Mouse (Mus musculus) splenic B cell, adult 2 months (primary cell): Measurements from ENCODE around the gene Pmm2.
A peak's percentile ranks its signal among the peaks of the same experiment; 100 is the strongest.

Experiments
- DNase-seq: peaks from one replicate; pipeline ENCODE4 v3.0.0-alpha.2; 2011; ENCODE audit warnings: low read depth, low spot score
- H3K27me3 ChIP-seq: 2 replicates; pipeline ENCODE4 v1.6.1; 2012; ENCODE audit warnings: mild to moderate bottlenecking, low read length, moderate library complexity, mixed read lengths; ENCODE audit not compliant: control insufficient read depth, poor library complexity, insufficient read depth, severe bottlenecking
- H3K36me3 ChIP-seq: 2 replicates; pipeline ENCODE4 v1.6.1; 2012; ENCODE audit warnings: mild to moderate bottlenecking, low read length, moderate library complexity, mixed read lengths; ENCODE audit not compliant: control insufficient read depth, poor library complexity, insufficient read depth, severe bottlenecking

Gene Pmm2

DNA sequence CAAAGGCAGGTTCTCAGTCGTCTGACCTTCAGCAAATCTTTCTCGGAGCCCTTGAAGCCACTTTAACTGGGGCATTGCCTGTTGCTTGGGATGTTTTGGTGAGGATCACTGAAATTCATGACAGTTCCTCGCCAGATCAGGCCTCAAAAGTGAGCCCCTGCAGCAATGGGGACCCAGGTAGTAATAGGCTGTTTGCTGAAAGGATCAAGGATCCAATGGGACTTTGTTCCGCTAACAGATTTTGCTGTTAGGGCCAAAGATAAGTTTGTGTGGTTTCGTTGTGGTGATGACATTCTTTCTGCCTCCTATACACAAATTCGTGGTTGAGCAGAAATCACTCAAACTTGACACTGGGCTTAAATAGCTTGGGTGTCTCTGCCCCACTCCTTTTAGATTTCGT, 657 bp downstream of the Pmm2 start:
- Histone ChIP-seq H3K27me3 (no peaks in the 10 kb centered on the region), H3K36me3 (no peaks in the 10 kb centered on the region)
- peak; percentile 4 for DNase-seq

DNA sequence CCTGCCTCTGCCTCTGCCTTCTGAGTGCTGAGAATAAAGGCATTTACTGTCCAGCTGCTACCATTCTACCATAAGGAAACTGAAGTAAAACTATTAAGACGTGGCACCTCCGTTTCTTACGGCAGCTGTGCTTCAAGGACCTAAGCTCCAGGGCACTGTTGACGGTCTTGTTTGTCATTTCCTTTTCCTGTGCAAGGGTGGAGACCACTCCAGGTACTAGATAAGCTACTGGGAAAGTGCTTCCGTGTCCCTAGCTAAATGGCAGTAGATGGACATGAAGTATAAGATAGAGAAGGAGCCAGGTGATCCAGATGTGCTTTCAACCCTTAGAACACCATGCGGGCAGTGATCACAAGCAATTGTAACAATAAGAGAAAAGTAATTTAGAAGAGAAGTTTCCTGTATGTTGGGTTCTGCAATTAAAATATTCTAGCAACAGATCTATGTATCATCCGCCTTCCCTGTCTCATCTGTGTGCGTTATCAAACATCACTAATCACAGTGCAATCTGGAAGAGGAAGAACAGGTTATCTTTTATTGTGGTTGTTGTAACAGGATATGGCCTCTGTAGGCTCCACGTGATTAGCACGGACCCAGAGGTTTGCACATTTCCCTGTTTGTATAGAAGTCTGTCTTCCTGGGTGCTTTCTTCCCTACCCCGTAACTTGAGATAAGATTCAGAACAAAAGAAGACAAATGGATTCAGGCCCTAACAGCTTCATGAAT, 2.2 kb downstream of the Pmm2 start:
- H3K27me3 ChIP-seq = no peaks in the 10 kb centered on the region
- H3K36me3 ChIP-seq = no peaks in the 10 kb centered on the region; the same call in 1 of the 2 replicates
- DNase-seq = no peak

DNA sequence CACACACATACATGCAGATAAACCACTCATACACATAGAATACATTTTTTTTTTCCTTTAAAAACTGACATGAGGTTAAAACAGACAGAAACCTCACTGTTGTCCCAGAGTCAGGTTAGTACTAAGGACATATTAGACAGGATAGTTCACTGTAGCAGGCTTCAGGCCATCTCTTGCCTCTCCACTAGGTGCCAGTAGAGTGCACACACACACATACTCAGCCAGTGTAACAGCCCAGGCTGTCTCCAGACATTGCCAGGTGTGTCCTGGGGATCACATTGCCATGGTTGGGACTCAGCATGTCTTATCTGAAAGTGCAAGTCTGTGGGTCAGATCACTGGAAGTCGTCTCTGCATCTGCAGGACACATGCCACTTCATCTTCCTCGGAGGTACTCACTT, 6.4 kb downstream of the Pmm2 start:
- DNase-seq = peak; percentile 72
- H3K36me3 ChIP-seq = peaks cover 7% of the 10 kb centered on the region

DNA sequence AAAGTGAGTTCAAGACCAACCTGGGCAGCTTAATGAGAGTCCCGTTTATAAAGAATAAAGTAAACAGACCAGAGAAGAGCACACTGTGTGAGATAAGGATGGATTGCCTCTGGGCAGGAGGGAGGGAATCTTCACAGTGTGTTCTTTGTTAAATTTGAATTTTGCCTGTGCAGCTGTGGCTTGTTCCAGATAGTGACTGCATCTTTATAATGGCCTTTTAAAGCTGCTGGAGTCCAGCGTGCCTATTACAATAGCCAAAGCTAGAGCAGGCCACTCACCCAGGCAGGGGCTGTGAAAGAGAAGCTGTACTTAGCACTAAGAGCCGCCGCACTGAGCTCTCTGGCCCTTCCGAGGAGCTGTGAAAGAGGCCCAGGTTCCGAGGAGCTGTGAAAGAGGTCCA, 8.1 kb downstream of the Pmm2 start:
- Histone ChIP-seq H3K27me3 (no peaks in the 10 kb centered on the region), H3K36me3 (peaks cover 12% of the 10 kb centered on the region)
- DNase-seq = no peak

More for the DNA sequence above, 6.4 kb downstream of the Pmm2 start:
- no peaks in the 10 kb centered on the region for H3K27me3 ChIP-seq

DNA sequence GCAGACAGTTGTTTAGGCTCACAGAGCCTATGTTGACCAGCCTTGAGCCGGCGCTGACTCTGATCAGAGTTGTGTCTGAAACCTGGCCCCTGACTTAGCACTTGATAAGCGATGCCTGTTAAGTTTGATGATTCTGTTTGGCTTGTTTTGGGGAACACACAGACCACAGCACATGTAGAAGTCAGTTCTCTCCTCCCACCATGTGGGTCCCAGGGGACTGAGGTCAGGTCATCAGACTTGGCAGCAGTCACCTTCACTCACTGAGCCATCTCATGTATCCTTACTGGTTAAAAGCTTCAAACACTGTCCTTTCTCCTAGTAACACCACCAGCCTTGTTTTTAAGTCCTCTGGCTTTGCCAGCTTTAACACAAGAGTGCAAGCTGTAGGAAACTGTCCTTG, 12.5 kb downstream of the Pmm2 start:
- no peaks in the 10 kb centered on the region for H3K27me3 ChIP-seq
- H3K36me3 ChIP-seq = peaks cover 12% of the 10 kb centered on the region
- peak; percentile 46 for DNase-seq

DNA sequence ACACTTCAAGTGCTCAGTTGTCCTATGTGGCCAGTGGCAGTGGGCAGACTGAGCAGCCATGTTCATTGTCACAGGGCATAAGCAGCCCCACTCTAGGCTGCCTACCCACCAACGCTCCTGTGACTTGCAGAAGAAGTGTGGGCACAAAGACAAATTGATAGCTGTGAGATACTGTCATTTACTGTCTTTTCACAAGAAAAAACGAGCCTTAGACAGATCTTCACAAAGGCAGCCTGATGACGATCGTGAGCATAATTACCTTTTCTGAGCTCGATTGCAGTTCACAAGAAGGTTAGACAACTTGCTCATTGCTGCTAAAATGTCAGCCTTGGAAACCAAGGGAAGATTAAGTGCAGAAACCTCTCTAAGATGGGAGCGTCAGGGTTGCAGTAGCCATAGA, 17.6 kb downstream of the Pmm2 start:
- H3K36me3 ChIP-seq = peaks cover 10% of the 10 kb centered on the region
- no peaks in the 10 kb centered on the region for H3K27me3 ChIP-seq
- DNase-seq = no peak

DNA sequence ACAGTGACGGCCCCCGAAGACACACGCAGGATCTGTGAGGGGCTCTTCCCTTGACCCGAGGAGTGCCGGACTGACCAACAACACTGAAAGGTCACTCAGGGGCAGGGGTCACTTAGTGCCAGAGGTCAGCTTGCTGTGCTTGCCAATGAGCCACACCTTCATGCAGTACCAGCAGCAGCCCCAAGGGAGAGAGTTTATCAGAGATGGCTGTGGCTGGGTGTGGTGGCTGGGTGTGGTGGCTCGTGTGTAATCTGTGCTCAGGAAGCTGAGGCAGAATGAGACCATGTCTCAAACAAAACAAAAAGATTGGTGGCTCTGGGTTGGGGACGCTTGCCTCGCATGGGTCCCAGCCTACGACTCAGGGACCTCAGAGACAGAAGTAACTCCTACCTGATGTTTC, 18.1 kb downstream of the Pmm2 start:
- DNase-seq = no peak
- Histone ChIP-seq H3K27me3 (no peaks in the 10 kb centered on the region), H3K36me3 (peaks cover 8% of the 10 kb centered on the region)

DNA sequence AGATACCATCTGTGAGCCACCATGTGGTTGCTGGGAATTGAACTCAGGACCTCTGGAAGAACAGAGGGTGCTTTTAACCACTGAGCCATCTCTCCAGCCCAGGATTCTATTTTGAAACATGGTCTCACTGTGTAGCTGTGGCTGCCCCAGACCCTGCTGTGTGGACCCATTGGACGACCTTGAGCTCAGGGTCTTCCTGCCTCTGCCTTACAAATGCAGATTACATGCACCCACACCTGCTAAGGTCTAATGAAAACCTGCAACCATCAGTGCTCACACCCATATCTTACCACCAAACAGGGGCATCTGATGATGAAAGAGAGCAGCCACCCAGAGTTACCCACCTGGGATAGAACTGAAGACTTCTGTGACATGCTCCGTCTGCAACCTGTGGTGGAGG, 18.8 kb downstream of the Pmm2 start:
- Histone ChIP-seq H3K36me3 (peaks cover 7% of the 10 kb centered on the region), H3K27me3 (no peaks in the 10 kb centered on the region)
- no peak for DNase-seq

DNA sequence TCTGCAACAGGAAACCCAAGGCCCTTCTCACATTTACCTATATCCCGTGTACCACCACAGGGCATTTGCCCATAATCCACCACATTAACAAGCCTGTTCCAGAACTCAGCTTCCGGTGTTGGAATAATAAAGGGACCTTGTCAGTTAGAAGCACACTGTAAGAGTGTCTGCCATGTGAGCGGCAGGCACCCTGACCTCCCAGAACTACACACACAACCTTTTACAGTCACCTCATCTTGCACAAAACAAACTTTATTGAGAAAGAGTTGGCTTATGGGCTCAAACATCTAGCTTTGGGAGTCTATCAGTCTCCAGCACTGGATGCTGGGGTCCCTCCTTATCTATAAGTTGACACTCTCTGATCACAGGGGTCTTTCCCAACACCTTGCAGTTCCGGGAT, 20.9 kb downstream of the Pmm2 start:
- Histone ChIP-seq H3K27me3 (no peaks in the 10 kb centered on the region), H3K36me3 (peaks cover 7% of the 10 kb centered on the region)
- no peak for DNase-seq

DNA sequence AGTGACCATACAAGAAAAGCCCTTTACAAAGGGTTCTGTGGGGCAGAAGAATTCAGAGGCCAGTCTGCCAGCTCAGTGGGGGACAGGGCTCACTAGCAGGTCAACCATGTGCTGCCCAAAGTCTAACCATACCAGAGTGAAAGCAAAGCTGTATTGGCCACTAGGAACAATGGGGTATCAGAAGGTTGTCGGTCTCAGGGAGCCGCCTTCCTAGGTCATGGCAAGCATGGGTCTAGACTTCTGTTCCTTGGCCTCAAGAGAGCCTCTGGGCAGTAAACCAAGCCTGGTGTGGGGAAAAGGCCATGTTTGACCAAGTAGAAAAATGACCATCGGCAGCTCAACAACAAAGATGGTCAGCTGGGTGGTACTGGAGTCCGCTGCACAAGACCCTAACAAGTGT, 21.3 kb downstream of the Pmm2 start:
- Histone ChIP-seq H3K27me3 (no peaks in the 10 kb centered on the region), H3K36me3 (peaks cover 7% of the 10 kb centered on the region)
- no peak for DNase-seq

DNA sequence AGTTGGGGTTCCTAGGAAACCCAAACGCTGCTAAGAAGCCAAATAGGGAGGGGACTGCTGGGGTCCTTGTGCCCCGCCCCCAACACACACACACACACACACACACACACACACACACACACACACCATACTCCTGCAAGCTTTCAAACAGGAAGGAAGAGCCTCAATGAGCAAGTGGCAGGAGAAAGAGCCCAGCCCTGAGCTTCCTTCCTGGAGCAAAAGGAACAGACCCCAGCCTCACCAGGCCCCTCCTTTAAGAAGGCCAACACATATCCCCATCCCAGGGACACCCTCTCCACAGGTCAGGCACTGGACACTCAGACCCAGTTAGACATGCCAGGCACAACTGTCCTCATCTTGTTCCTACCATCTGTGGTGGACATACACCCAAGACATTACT, 25.5 kb downstream of the Pmm2 start:
- H3K27me3 ChIP-seq = no peaks in the 10 kb centered on the region
- DNase-seq = no peak
- H3K36me3 ChIP-seq = peaks cover 7% of the 10 kb centered on the region

DNA sequence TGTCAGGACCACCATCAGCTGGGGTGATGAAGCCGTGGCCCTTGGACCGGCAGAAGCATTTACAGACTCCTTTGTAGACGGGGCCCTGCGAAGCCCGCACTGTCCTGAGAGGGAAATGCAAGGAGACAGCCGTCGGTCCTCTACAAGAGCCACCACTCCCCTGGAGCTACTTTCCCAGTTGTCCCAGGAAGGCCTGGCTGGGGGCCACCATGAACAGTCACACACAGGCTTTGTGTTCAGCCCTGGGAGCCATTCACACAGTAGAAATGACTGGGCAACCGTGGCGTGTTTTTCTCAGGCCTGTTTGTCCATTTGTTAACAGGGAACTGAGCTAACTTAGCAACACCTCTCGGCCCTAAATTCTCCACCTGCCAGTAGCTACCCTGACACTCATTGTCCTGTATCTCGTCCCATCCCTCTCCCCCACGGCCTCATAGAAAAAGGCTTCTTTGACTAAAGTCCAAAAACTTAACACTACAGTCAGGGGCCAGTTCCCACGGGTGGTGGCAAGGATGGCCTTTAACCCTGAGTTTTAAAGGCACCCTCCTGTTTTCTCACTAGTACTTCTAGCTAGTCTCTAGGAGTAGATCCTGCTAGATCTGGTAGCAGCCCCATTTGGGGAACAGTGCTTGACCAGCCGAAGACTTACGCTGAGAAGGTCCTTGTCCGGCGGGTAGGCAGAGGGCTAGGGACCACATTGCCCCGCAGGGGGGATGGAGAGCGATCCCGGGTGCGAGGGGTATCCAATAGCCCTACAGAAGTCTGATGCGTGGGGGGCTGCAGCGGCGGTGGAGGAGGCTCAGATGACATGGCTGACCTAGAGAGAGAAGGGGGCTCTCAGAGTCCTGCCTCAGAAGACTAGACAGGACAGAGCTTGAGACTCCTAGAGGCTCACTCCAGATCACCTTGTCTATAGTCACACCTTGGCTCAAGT, 26.4 kb downstream of the Pmm2 start:
- no peak for DNase-seq
- Histone ChIP-seq H3K36me3 (peaks cover 5% of the 10 kb centered on the region), H3K27me3 (no peaks in the 10 kb centered on the region)

DNA sequence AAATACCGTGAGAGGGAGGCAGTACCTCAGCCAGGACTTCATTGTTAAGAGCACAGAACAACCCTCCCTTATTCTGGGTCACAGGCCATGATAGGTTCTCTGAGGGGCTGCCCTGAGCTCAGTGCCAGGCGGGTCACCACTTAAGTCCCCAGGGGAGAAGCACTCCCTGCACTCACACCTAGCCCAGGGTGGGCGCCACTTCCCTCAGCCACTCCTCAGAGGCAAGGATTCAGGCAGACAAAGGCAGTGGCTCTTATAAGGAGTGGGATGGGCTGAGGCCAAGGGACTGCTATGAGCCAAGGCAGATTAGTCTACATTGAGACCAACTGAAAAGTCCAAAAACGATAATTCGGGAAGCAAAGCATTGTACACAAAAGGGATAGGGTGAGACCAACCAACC, 27.9 kb downstream of the Pmm2 start:
- Histone ChIP-seq H3K27me3 (no peaks in the 10 kb centered on the region), H3K36me3 (no peaks in the 10 kb centered on the region)
- DNase-seq = no peak

DNA sequence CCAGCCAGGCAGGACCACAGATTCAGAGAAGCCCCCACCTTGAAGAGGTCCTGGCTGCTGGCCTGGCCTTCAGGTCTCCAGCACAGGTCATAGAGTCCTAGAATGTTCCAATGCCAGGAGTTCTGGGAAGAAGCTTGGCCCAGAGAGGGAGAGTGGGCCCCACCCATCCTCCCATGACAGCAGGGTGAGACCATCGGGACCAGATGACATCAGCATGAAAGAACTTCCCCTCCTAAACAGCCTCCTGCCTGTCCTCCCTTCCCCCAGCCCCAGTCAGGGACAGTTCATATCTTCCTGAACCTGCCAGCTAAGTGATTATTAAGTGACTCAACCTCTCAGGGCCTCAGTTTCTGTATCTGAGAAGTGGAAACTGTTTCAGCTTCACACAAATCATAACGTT, 29.0 kb downstream of the Pmm2 start:
- DNase-seq = no peak
- H3K36me3 ChIP-seq = no peaks in the 10 kb centered on the region
- no peaks in the 10 kb centered on the region for H3K27me3 ChIP-seq

DNA sequence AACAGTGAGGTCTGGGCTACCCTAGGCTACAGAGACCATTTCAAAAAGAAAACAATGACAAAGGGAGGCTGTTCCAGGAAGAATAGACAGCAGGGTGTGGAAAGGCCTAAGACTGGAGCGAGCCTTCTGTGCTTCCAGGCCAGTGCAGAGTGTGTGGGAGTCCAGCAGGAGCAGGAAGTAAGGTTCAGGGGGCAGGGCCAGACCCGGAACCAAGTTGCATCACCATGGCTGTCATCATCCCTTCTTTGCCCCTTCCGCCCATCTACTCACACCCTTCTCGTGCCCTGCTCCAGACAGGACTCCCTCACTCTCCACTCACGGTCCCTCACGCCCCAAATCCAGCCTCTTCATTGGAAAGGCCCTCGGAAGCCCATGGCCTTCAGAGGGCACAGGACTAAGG, 29.8 kb downstream of the Pmm2 start:
- no peaks in the 10 kb centered on the region for H3K36me3 ChIP-seq
- no peaks in the 10 kb centered on the region for H3K27me3 ChIP-seq
- DNase-seq = no peak
